Mouse (Mus musculus) lung, postnatal 14 days (tissue): ENCODE measurements around the gene Gm10300.

Experiments used
- DNase-seq: peaks from one replicate; pipeline ENCODE4 v3.0.0; 2021

Gene Gm10300

GRCm38 (mm10) chr4:132051321-132052275 lies 22.9 kb upstream of the Gm10300 start:
- DNase-seq = no peak

GRCm38 (mm10) chr4:132057311-132057710 lies 17.2 kb upstream of the Gm10300 start:
- DNase-seq = no peak

GRCm38 (mm10) chr4:132059541-132059940 lies 15.0 kb upstream of the Gm10300 start:
- no peak for DNase-seq

- DNase-seq = no peak
Measured at GRCm38 (mm10) chr4:132060040-132060832, 14.3 kb upstream of the Gm10300 start.

- no peak for DNase-seq
Measured at GRCm38 (mm10) chr4:132062289-132062688, 12.2 kb upstream of the Gm10300 start.

- DNase-seq = no peak
Measured at GRCm38 (mm10) chr4:132062934-132063884, 11.3 kb upstream of the Gm10300 start.

GRCm38 (mm10) chr4:132064550-132064949 lies 9.9 kb upstream of the Gm10300 start:
- DNase-seq = no peak

- no peak for DNase-seq
Measured at GRCm38 (mm10) chr4:132065578-132065977, 8.9 kb upstream of the Gm10300 start.

GRCm38 (mm10) chr4:132066101-132066773 lies 8.3 kb upstream of the Gm10300 start:
- peak; percentile 37 for DNase-seq

GRCm38 (mm10) chr4:132067112-132067937 lies 7.2 kb upstream of the Gm10300 start:
- no peak for DNase-seq

- no peak for DNase-seq
Measured at GRCm38 (mm10) chr4:132067938-132068235, 6.6 kb upstream of the Gm10300 start.

- DNase-seq = no peak
Measured at GRCm38 (mm10) chr4:132071674-132072073, 2.8 kb upstream of the Gm10300 start.

GRCm38 (mm10) chr4:132072156-132072555 lies 2.3 kb upstream of the Gm10300 start:
- DNase-seq = no peak

GRCm38 (mm10) chr4:132072946-132073345 lies 1.6 kb upstream of the Gm10300 start:
- DNase-seq = no peak

GRCm38 (mm10) chr4:132074933-132075769 lies 654 bp downstream of the Gm10300 start, which contains the start of gene Epb41:
TSS of gene Epb41 (minus strand) at chr4:132075321.
- peak; percentile 98 for DNase-seq

- no peak for DNase-seq
Measured at GRCm38 (mm10) chr4:132075796-132076195, 1.3 kb downstream of the Gm10300 start.

GRCm38 (mm10) chr4:132076480-132077405 lies 2.2 kb downstream of the Gm10300 start:
- peak; percentile 49 for DNase-seq

GRCm38 (mm10) chr4:132077445-132077844 lies 2.9 kb downstream of the Gm10300 start:
- no peak for DNase-seq

GRCm38 (mm10) chr4:132078296-132078714 lies 3.8 kb downstream of the Gm10300 start:
- DNase-seq = peak; percentile 26
